Mouse (Mus musculus): ENCODE results near the gene Clpb.

The Clpb gene

GRCm38 (mm10) chr7:101726980-101727379, 63.5 kb downstream of the Clpb start:
- DNase-seq (ENCODE audit: low spot score in 2 of 2): no peak

DNA sequence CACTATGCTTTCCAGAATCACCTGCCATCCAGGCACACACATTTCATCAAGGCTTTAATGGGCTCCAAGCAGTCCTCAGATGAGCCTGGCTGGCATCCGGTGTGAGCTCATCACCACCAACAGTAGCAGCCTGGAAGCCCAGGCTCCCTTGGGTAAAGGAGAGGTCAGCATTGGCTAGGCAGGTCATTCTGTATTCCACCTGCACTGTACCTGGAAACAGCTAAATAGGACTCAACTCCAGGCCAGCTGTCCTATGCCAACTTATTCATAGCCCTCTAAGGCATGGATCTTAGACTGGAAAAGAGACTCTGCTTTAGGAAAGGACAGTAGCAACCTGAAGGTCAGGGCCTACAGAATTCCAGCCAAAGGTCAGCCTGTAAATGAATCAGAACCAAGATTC, 68.7 kb downstream of the Clpb start:
- DNase-seq (ENCODE audit: low spot score in 2 of 2): no peak

DNA sequence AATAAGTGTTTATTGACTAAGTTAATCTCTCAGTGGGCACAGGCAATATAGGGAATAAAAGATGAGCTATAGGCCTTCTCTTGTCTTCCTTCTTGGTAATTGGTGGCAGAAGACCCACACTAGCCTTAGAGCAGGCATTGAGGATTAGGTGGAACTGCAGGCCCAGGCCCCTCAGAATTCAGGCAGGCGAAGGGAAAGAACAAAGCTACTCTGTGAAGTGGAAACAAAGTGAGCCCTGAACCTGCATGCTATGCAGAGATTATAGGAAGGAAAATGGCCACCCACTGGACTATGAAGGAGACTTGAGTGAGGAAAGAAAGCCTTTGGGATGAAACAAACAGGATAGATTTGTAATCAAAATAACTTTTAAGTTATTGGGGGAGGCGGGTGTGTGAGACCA, 69.6 kb downstream of the Clpb start:
- no peak for DNase-seq (ENCODE audit: low spot score in 2 of 2)

GRCm38 (mm10) chr7:101735297-101735696, 71.9 kb downstream of the Clpb start:
- DNase-seq (ENCODE audit: low spot score in 2 of 2): no peak

DNA sequence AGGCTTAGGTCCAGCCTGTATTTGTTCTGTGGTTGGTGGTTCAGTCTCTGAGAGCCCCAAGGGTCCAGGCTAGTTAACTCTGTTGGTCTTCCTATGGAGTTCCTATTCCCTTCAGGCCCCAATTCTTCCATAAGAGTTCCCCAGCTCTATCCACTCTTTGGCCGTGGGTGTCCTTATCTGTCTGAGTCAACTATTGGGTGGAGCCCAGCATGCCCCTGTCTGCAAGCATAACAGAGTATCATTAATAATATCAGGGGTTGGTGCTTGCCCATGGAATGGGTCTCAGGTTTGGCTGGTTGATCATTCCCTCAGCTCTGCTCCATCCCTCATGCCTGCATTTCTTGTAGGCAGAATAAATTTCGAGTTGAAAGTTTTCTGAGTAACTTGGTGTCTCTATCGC, 74.3 kb downstream of the Clpb start:
- no peak for DNase-seq (ENCODE audit: low spot score in 2 of 2)

DNA sequence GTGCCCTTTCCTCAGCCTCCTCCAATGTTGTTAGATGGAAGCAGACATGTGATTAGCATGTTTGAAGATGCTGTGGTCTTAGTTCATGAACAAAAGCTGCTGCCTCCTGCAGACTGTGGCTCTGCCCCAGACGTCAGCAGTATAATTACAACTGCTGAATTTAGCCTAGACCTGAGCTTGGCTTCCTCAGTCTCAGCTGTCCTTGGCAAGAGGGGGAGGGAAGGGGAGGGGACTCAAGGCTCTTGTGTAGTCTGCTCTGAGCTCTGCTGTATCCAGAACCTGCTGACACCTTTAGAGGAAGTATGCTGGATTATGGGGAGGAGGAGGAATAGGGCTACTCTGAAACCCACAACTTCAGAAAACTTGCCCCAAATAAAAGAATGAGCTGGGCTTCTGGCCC, 76.2 kb downstream of the Clpb start:
- DNase-seq (ENCODE audit: low spot score in 2 of 2): no peak

GRCm38 (mm10) chr7:101743487-101743886, 80.1 kb downstream of the Clpb start:
- DNase-seq (ENCODE audit: low spot score in 2 of 2): no peak

DNA sequence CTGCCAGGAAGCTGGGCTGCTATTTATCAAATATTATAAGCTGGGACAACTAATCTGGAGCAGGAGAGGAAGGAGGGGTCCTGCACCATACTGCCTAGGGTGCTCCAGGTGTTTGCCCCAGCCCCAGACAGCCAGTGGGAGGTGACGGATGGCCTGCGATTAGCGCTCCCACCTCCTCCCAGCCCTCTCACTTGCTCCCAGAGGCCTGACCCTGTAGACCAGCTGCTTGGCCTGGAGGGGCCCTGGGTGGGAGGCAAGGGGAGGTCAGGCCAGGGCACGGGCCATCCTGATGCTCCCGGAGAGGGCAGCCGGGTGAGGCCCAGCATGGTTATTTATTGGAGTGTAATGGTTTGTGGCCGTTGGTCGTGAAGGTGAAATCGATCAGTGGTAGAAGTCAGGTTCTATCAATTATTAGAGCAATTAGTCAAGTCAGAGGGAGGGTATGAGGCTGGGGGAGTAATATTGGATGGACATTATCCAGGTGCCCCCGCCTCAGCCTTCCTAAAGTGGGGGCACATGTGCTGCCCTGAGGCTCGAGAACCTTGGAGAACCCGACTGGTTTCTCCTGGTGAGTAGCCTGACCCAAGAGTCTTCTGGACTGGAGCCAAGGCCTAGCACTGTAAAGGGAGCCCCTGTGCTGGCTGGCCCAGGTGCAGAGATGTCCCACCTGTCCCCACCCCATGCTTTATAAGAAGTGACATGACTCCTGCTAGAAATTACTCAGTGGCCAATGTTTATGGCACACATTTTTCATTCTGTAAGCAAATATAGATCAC, 83.3 kb downstream of the Clpb start:
- DNase-seq (ENCODE audit: low spot score in 2 of 2): no peak

DNA sequence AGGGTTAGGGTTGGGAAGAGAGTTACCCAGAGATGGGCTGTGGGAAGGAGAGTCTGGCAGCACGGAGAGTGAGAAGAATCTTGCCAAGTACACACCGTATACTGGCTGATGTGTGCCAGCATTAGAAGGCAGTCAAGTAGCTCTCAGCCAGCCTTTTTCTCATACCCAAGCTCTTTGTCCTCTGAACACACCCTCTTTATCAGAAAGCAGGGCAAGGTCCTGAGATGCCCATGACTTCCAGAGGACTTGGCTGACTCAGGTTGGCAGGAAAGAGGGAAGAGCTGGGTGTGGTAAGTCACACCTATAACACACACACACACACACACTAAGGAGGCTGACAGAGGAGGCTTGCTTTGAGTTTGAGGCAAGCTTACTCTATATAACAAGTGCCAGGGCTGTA, 86.8 kb downstream of the Clpb start:
- DNase-seq (ENCODE audit: low spot score in 2 of 2): no peak

- DNase-seq (ENCODE audit: low spot score in 2 of 2): no peak
These were observed 88.9 kb downstream of the Clpb start for GRCm38 (mm10) chr7:101752346-101752745.

DNA sequence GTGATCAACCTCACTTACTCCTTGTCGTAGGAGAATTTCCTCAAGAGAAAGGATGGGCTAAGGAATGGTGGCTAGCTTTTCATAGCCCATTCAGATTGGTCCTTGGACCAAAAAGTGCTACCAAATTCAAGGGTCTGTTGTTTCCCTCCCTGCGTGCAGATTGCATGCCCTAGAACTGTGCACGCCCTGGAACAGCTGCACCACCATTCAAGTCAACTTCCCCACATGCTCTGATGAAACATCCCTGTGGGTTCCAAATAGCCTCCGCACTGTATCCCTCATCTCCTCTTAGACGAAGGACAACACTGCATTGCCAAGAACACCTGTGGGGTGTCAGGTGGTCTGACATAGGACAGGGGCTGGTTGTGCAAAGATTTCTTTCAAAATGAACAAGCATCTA, 90.1 kb downstream of the Clpb start:
- DNase-seq (ENCODE audit: low spot score in 2 of 2): no peak

DNA sequence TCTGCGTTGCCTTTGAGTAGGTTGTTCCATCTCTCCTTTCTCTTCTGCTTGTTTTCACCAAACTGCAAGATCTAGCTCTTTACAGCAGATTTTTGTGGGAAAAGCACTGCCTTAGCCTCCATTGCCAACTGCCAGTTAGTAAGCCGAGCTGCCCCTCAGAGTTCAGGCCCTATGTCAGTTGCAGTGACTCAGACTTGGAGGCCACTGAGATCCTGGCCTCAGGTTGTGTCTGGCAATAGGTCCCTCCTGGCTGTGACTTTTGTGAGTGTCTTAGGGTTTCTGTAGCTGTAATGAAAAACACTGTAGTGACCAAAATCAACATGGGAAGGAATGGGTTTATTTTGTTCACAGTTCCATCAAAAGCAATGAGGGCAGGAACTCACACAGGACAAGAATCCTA, 91.0 kb downstream of the Clpb start:
- no peak for DNase-seq (ENCODE audit: low spot score in 2 of 2)

DNA sequence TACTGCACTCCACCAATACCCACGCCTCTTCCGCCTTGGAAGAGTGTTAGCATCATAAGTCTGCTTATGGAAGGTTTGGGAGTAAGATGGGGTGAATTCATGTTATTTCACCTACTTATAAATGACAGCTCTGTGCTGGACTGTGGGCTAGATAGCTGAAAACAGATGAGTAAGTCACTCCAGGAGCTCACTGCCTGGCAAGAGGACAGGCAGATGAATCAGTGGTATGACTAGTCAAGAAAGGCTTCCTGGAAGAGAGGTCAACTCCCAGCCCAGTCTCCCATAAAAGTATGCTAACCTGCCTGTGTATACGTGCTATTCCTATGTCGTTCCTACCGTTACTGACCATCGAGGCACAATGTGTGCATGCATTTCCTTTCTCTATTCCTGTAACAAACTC, 91.9 kb downstream of the Clpb start:
- no peak for DNase-seq (ENCODE audit: low spot score in 2 of 2)

DNA sequence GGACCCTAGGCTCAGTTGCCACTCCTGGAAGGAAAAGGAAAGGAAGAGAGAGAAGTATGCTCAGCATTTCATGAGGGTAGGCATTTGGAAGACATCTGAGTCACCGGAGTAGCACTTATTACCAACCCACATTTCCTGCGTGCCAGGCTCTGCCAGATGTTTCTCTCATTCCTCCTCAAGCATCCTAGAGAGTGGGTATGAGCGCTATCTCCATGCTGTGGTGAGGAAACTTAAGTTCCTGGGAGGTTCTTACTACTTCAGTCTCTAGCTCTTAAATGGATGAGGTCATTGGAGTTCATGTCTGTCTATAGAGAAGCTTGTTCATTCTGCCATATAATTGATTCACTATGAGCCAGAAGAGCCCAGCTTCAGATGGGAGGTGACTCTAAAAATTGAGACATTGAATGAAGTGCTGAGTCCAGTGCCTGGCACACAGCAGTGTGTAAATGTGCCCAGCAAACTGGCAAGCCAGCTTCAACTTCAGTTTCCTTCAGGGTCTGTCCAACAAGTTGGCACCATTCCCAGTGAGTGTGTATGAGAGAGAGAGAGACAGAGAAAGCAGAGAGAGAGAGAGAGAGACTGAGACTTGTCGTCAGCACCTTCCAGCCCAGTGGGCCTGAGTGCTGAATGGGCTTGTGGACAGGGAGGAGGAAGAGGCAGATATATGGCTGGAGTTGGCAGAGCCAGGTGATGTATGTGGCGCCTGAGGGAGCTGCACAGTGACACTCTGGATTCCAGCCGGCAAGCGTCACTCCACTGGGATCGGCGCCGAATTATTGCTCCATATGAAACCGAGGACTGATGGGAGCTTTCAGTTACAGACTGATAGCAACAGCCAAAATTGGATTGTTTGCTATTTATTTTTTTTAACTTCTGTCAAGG, 98.7 kb downstream of the Clpb start:
- no peak for DNase-seq (ENCODE audit: low spot score in 2 of 2)

DNA sequence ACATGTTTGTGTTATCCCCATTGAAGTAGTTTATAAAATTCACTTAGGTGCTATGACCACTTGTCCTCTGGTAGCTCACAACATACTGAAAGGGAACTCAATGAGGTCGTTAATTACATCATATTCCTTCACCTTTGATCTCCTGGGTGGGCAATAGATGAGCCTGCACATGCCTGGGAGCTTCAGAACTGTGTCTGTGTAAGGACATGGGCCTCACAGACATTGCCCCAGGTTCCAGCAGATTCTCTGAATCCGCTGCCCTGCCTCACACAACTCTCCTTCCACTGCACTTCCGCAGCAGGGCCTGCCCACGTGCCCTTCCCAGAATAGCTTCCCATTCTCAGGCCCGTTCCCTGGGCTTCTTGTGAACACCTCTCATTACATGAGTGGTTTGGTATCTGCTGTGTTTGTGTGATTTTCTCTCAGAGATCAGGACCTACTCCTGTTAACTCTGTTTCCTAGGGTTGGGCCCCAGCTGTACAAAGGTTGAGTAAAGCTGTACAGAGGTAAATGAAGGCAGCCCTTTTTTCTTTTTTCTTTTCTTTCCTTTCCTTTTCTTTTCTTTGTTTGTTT, 104.0 kb downstream of the Clpb start:
- peak in 1 of 2 experiments; percentile 38 for DNase-seq (ENCODE audit: low spot score in 2 of 2)

DNA sequence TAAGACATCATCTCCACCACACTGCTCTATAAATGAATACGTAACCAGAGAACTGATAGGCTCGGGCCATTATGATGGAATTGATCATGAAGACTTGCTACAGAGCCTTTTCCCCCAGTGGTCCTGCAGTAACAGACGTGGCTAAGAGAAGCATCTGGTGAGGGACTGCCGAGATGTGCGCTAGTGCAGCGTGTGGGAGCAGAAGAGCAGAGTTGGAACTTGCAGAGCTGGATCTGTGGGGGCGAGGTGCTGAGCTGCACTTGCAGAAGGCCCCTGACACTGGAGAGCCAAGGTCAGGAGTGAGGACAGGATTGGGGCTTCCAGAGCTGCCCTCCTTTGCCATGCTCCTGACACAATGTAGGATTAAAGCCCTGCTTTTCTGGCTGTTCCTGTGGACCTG, 106.6 kb downstream of the Clpb start:
- peak in 1 of 2 experiments; percentile 36 for DNase-seq (ENCODE audit: low spot score in 2 of 2)

GRCm38 (mm10) chr7:101771604-101772003, 108.2 kb downstream of the Clpb start:
- DNase-seq (ENCODE audit: low spot score in 2 of 2): no peak

DNA sequence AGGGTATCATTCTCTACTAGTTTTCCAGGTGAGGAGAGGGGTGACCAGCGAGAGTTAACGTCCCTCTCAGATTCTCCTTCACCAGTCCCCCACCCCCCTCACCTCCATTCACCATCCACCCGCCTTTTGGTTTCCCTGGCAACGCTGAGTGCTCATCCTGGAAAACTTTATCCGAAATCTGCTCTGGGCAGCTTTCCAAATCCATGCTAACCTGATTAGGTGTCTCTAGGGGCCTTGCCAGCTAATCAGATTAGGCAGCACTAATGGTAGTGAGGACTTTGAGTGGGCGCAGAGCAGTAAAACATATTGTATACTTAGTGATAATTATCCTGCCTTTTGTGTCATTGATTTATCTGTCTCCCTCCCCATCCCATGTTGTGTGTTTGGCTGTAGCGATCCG, 109.3 kb downstream of the Clpb start:
- DNase-seq (ENCODE audit: low spot score in 2 of 2): peak in 1 of 2 experiments; percentile 52

- DNase-seq (ENCODE audit: low spot score in 2 of 2): no peak
These were observed 113.6 kb downstream of the Clpb start for GRCm38 (mm10) chr7:101777053-101777452.

DNA sequence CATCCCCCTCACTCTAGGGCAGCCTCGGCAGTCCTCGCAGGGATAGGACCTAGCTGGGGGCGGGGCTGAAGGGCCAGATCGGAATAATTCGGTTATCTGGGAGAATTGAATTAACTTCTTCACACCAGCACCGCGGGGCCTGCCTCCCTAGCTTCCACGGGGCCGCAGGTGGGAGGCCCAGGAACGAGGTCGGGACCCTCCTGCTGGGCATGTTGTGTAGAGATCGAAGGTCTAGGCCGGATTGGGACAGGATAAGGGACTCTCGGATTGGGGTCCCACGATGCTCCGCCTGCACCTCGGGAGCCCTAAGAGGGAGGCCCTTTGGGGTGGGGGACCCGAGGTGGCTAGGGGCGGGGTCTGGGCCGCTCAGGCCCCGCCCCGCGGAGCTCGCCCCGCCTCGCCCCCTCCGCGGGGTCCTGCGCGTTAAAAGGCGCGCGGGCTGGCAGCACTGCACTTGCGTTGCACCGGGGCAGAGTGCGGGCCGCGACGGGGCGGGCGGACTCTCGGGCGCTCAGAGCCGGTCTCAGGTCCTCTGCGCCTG, 154.5 kb downstream of the Clpb start, which contains the start of gene Phox2a:
Gene Phox2a (plus strand): TSS at position 453 of the 541 bp plus-strand sequence.
- DNase-seq (ENCODE audit: low spot score in 2 of 2): no peak

GRCm38 (mm10) chr7:101820295-101821030, 157.0 kb downstream of the Clpb start:
- DNase-seq (ENCODE audit: low spot score in 2 of 2): no peak

All from left cerebral cortex, adult 9 months (tissue).